Comparison of ENCODE assay signal across 16 mouse cellular contexts in the genomic region with DNA sequence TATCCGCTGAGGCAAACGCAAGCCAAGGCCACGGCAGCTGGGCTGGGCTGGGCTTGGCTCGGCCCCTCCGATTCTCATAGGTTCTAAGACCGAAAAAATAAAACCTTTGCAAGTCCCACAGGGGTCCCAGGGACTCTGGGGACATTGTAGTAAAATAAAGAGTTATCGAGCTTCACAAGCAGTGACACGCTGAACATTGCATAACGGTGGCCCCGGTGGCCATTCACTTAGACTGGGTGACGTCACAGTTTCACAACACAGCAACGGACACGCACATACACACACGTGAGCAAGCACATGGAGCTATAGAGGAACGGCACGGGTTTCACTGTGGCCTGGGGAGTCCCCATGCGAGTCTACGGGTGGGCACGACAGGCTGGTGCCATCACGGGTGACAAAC. TPM values are rescaled to one million over a fixed set of nuclear protein-coding genes. Genes with fewer than 3 reads are reported as not detected.
DNase-seq lines count a peak whose midpoint lies in the region; TF ChIP-seq lines count a peak whose summit lies in the region.
"Had no signal": no experiment of that assay in that cellular context is flagged by ENCODE, and none has a peak within 500 bp of the region (broad histone marks: within the 10 kb centered on the region; RNA-seq: fewer than 3 reads in every experiment).

No protein-coding gene starts in this region.

- H3K27ac ChIP-seq in cortical plate, adult 2 months (ENCODE audit: insufficient read depth, low read length) = peak overlapping the region; percentile 32
- no peak overlapping the region for H3K27ac ChIP-seq in limb, embryonic 10.5 days
- H3K27ac ChIP-seq: embryonic facial prominence, embryonic 10.5 days; liver, embryonic 12.5 days had no signal

- no peak for TF ChIP-seq POLR2A in cortical plate, adult 2 months (IDR thresholded peaks at IDR 0.05; ENCODE audit: extremely low read depth, insufficient read depth, low read length)

- peaks cover 16% of the 10 kb centered on the region for H3K36me3 ChIP-seq in limb, embryonic 10.5 days

- H3K4me3 ChIP-seq in cortical plate, adult 2 months (ENCODE audit: insufficient read depth, low read length) = no peak overlapping the region
- no peak overlapping the region for H3K4me3 ChIP-seq in limb, embryonic 10.5 days
- H3K4me3 ChIP-seq: embryonic facial prominence, embryonic 10.5 days; forebrain, embryonic 12.5 days; liver, embryonic 12.5 days; midbrain, embryonic 10.5 days had no signal

- no peak for TF ChIP-seq CTCF in cortical plate, adult 2 months (IDR thresholded peaks at IDR 0.05; ENCODE audit: extremely low read depth, insufficient read depth, low read length)

- DNase-seq in gastrocnemius, adult 8-10 months (ENCODE audit: low spot score in 2 of 2) = peak; percentile 36 to 42
- no peak for DNase-seq in gastrocnemius, postnatal 10 days
- peak; percentile 25 to 38 for DNase-seq in left cerebral cortex, adult 8-10 months (ENCODE audit: low spot score in 2 of 2)
- DNase-seq in left cerebral cortex, adult 11 months (ENCODE audit: low spot score) = no peak
- DNase-seq in lung, postnatal 36 days = peak; percentile 63
- no peak for DNase-seq in layer of hippocampus, adult 9-10 months (ENCODE audit: low spot score)
- no peak for DNase-seq in limb, embryonic 10.5 days (ENCODE audit: low spot score)
- DNase-seq: right cerebral cortex, postnatal 25 days had no signal

- 94% methylated on average over 20 of the region's 20 CpGs for WGBS in limb, embryonic 10.5 days

- no peaks in the 10 kb centered on the region; the same call in 1 of the 2 replicates for H3K4me1 ChIP-seq in cortical plate, adult 2 months (ENCODE audit: control insufficient read depth, insufficient read depth, low read length)
- H3K4me1 ChIP-seq in limb, embryonic 10.5 days = peaks cover 10% of the 10 kb centered on the region; the same call in 1 of the 2 replicates
- H3K4me1 ChIP-seq: liver, embryonic 12.5 days had no signal

- no peaks in the 10 kb centered on the region for H3K9me3 ChIP-seq in limb, embryonic 10.5 days (replicated peaks)
- H3K9me3 ChIP-seq: embryonic facial prominence, embryonic 10.5 days; forebrain, embryonic 12.5 days; liver, embryonic 12.5 days; midbrain, embryonic 10.5 days had no signal

- H3K27me3 ChIP-seq in limb, embryonic 10.5 days (ENCODE audit: low read depth, poor library complexity, severe bottlenecking) = no peaks in the 10 kb centered on the region
- H3K27me3 ChIP-seq: forebrain, embryonic 12.5 days; liver, embryonic 12.5 days had no signal

RNA-seq across cellular contexts. Expression of a gene that starts 12.3 kb away (rescaled TPM):
- total RNA-seq in gastrocnemius, adult 8-10 months (2022) = not detected
- not detected for total RNA-seq in gastrocnemius, postnatal 10 days (2021)
- not detected for total RNA-seq in left cerebral cortex, adult 8-10 months (2022)
- not detected in 2 replicates for polyA plus RNA-seq in cortical plate, adult 2 months (2012; rRNA removed)
- not detected in 2 replicates for polyA plus RNA-seq in limb, embryonic 10.5 days (2016; fragmentation: Nextera tagmentation; extraction: Ambion mirVana)
- total RNA-seq: layer of hippocampus, postnatal 14 days; neutrophil, adult 5-6 weeks had no signal
- polyA plus RNA-seq: embryonic facial prominence, embryonic 10.5 days; forebrain, embryonic 12.5 days; heart, embryonic 14.5 days; liver, embryonic 12.5 days; midbrain, embryonic 10.5 days had no signal

RNA-seq across cellular contexts. Expression of a gene that starts 16.2 kb away (rescaled TPM):
- total RNA-seq in gastrocnemius, adult 8-10 months (2022) = 1 to 10 TPM; 2.1 to 3.7 (median 3.1) TPM
- 10 to 100 TPM; 26.2 to 31.6 TPM for total RNA-seq in gastrocnemius, postnatal 10 days (2021)
- 100 to 1,000 TPM; 257 to 276 (median 261) TPM for total RNA-seq in left cerebral cortex, adult 8-10 months (2022)
- polyA plus RNA-seq in cortical plate, adult 2 months (2012; rRNA removed) = 360 and 365 TPM in 2 replicates
- 33.7 and 35.1 TPM in 2 replicates for polyA plus RNA-seq in limb, embryonic 10.5 days (2016; fragmentation: Nextera tagmentation; extraction: Ambion mirVana)

RNA-seq across cellular contexts. Expression of a gene that starts 32.5 kb away (rescaled TPM):
- total RNA-seq in gastrocnemius, adult 8-10 months (2022) = not detected
- not detected for total RNA-seq in gastrocnemius, postnatal 10 days (2021)
- total RNA-seq in left cerebral cortex, adult 8-10 months (2022) = not detected
- polyA plus RNA-seq in cortical plate, adult 2 months (2012; rRNA removed) = 0.13 and 0.17 TPM in 2 replicates
- not detected in 2 replicates for polyA plus RNA-seq in limb, embryonic 10.5 days (2016; fragmentation: Nextera tagmentation; extraction: Ambion mirVana)
- total RNA-seq: layer of hippocampus, postnatal 14 days; neutrophil, adult 5-6 weeks had no signal
- polyA plus RNA-seq: embryonic facial prominence, embryonic 10.5 days; forebrain, embryonic 12.5 days; heart, embryonic 14.5 days; liver, embryonic 12.5 days; midbrain, embryonic 10.5 days had no signal

Comparison
In these comparisons a context has a peak if more than half of its experiments do, and no peak if none do; other contexts are left out.
1. DNase-seq: peak in gastrocnemius, adult 8-10 months (2 of 2), left cerebral cortex, adult 8-10 months (2 of 2) and lung, postnatal 36 days (single experiment); none in gastrocnemius, postnatal 10 days (single experiment), left cerebral cortex, adult 11 months (single experiment), layer of hippocampus, adult 9-10 months (single experiment) and limb, embryonic 10.5 days (single experiment).
2. RNA of a gene that starts 16.2 kb away (total RNA-seq): 257 to 276 TPM in left cerebral cortex, adult 8-10 months; 26.2 to 31.6 TPM in gastrocnemius, postnatal 10 days and 2.1 to 3.7 TPM in gastrocnemius, adult 8-10 months; every median in the first group is over 4 times any median in the second.